Mouse (Mus musculus) neural tube, embryonic 14.5 days (tissue): ENCODE data around the gene Epn2. TPM values are rescaled to one million over a fixed set of nuclear protein-coding genes. Genes with fewer than 3 reads are reported as not detected.

Source experiments
- ATAC-seq: fragments of 200-750 bp; cut with Nextera tagmentation; 2 replicates; pipeline ENCODE4 v1.8.0; 2017; ENCODE audit warnings: low read depth, mild to moderate bottlenecking, moderate TSS enrichment, moderate library complexity
- H3K27ac ChIP-seq: fragments of 300-500 bp; sonication (generic); 2 replicates; pipeline ENCODE4 v1.5.1; 2014; ENCODE audit warnings: low read depth, mild to moderate bottlenecking, control low read depth, low read length, moderate library complexity, mixed read lengths
- H3K27me3 ChIP-seq: fragments of 300-500 bp; sonication (generic); 2 replicates; pipeline ENCODE4 v1.6.1; 2014; ENCODE audit warnings: low read length; ENCODE audit not compliant: control insufficient read depth, insufficient read depth
- H3K36me3 ChIP-seq: fragments of 300-500 bp; sonication (generic); 2 replicates; pipeline ENCODE4 v1.6.1; 2014; ENCODE audit warnings: low read length, mixed read lengths; ENCODE audit not compliant: control insufficient read depth, insufficient read depth
- H3K4me1 ChIP-seq: fragments of 300-500 bp; sonication (generic); 2 replicates; pipeline ENCODE4 v1.6.1; 2014; ENCODE audit warnings: low read length; ENCODE audit not compliant: control insufficient read depth, insufficient read depth
- H3K4me2 ChIP-seq: fragments of 300-500 bp; sonication (generic); 2 replicates; pipeline ENCODE4 v1.6.1; 2014; ENCODE audit warnings: mild to moderate bottlenecking, low read depth, low read length, control low read depth
- H3K4me3 ChIP-seq: fragments of 300-500 bp; sonication (generic); 2 replicates; pipeline ENCODE4 v1.5.1; 2014; ENCODE audit warnings: low read depth, low read length, control low read depth, mixed read lengths
- H3K9ac ChIP-seq: fragments of 300-500 bp; sonication (generic); replicated peaks from 2 replicates; pipeline ENCODE4 v1.6.1; 2014; ENCODE audit warnings: low read depth, mild to moderate bottlenecking, control low read depth, low read length, mixed read lengths
- H3K9me3 ChIP-seq: fragments of 300-500 bp; sonication (generic); 2 replicates; pipeline ENCODE4 v1.6.1; 2016; ENCODE audit warnings: low read length; ENCODE audit not compliant: control insufficient read depth
- WGBS: fragments of 180-500 bp; shearing (Covaris S2); extraction: QIAGEN DNeasy Blood & Tissue Kit; methylation state at CpG from one replicate; pipeline ENCODE4 v1.1.7; 2014; 5-methylcytosine and 5-hydroxymethylcytosine counted together
- polyA plus RNA-seq: library from polyadenylated mRNA; unstranded; fragments of >200 nt; fragmentation: Nextera tagmentation; extraction: Ambion mirVana; gene quantifications from 2 replicates; pipeline ENCODE4 v1.2.1, GENCODE M21; 2014

Gene Epn2
- polyA plus RNA-seq, 1 experiment from 2014 or later: 74.8 TPM

GRCm38 (mm10) chr11:61601465-61601864 lies 22.0 kb upstream of the Epn2 start:
- Histone ChIP-seq H3K4me3 (no peak overlapping the region), H3K36me3 (no peaks in the 10 kb centered on the region), H3K4me2 (no peak overlapping the region), H3K27me3 (no peaks in the 10 kb centered on the region), H3K27ac (no peak overlapping the region), H3K9ac (no peak overlapping the region), H3K4me1 (no peaks in the 10 kb centered on the region), H3K9me3 (no peaks in the 10 kb centered on the region)
- ATAC-seq: no peak
- WGBS: 49% methylated on average over 3 of the region's 3 CpGs

GRCm38 (mm10) chr11:61598367-61598766 lies 18.9 kb upstream of the Epn2 start:
- Histone ChIP-seq H3K9ac (no peak overlapping the region), H3K4me3 (no peak overlapping the region), H3K27ac (no peak overlapping the region), H3K27me3 (no peaks in the 10 kb centered on the region), H3K4me1 (no peaks in the 10 kb centered on the region), H3K4me2 (no peak overlapping the region), H3K9me3 (no peaks in the 10 kb centered on the region), H3K36me3 (no peaks in the 10 kb centered on the region)
- ATAC-seq: no peak
- WGBS: 59% methylated on average over 6 of the region's 6 CpGs

- Histone ChIP-seq H3K4me2 (no peak overlapping the region), H3K36me3 (no peaks in the 10 kb centered on the region), H3K27ac (no peak overlapping the region), H3K9me3 (no peaks in the 10 kb centered on the region), H3K4me1 (no peaks in the 10 kb centered on the region), H3K9ac (no peak overlapping the region), H3K4me3 (no peak overlapping the region), H3K27me3 (no peaks in the 10 kb centered on the region)
- 73% methylated on average over 2 of the region's 2 CpGs for WGBS
- ATAC-seq: no peak
Observed at GRCm38 (mm10) chr11:61597471-61597870, 18.0 kb upstream of the Epn2 start.

GRCm38 (mm10) chr11:61593069-61593468 lies 13.6 kb upstream of the Epn2 start:
- Histone ChIP-seq H3K4me2 (no peak overlapping the region), H3K36me3 (no peaks in the 10 kb centered on the region), H3K27ac (no peak overlapping the region), H3K9me3 (no peaks in the 10 kb centered on the region), H3K27me3 (no peaks in the 10 kb centered on the region), H3K4me1 (no peaks in the 10 kb centered on the region), H3K9ac (no peak overlapping the region), H3K4me3 (no peak overlapping the region)
- ATAC-seq: no peak

- Histone ChIP-seq H3K9me3 (no peaks in the 10 kb centered on the region), H3K4me1 (no peaks in the 10 kb centered on the region), H3K27ac (no peak overlapping the region), H3K27me3 (no peaks in the 10 kb centered on the region), H3K9ac (no peak overlapping the region), H3K4me3 (no peak overlapping the region), H3K36me3 (no peaks in the 10 kb centered on the region), H3K4me2 (no peak overlapping the region)
- ATAC-seq: no peak
- WGBS: 80% methylated on average over 2 of the region's 3 CpGs
Observed at GRCm38 (mm10) chr11:61592061-61592460, 12.6 kb upstream of the Epn2 start.

GRCm38 (mm10) chr11:61590516-61591213 lies 11.2 kb upstream of the Epn2 start:
- no peaks in the 10 kb centered on the region for H3K9me3 ChIP-seq
- ATAC-seq: no peak
- 69% methylated on average over 7 of the region's 7 CpGs for WGBS

GRCm38 (mm10) chr11:61585421-61585820 lies 5.9 kb upstream of the Epn2 start:
- H3K27ac ChIP-seq: no peak overlapping the region
- ATAC-seq: no peak
- WGBS: 65% methylated on average over 4 of the region's 4 CpGs
- no peaks in the 10 kb centered on the region for H3K4me1 ChIP-seq
- no peaks in the 10 kb centered on the region for H3K27me3 ChIP-seq
- H3K36me3 ChIP-seq: no peaks in the 10 kb centered on the region
- H3K4me2 ChIP-seq: no peak overlapping the region
- no peak overlapping the region for H3K4me3 ChIP-seq
- no peaks in the 10 kb centered on the region for H3K9me3 ChIP-seq
- no peak overlapping the region for H3K9ac ChIP-seq

More at GRCm38 (mm10) chr11:61590516-61591213, 11.2 kb upstream of the Epn2 start:
- Histone ChIP-seq H3K4me1 (no peaks in the 10 kb centered on the region), H3K27me3 (no peaks in the 10 kb centered on the region), H3K4me2 (no peak overlapping the region), H3K27ac (no peak overlapping the region), H3K4me3 (no peak overlapping the region), H3K36me3 (no peaks in the 10 kb centered on the region), H3K9ac (no peak overlapping the region)

- no peak for ATAC-seq
- Histone ChIP-seq H3K9ac (no peak overlapping the region), H3K4me1 (no peaks in the 10 kb centered on the region), H3K27ac (no peak overlapping the region), H3K36me3 (no peaks in the 10 kb centered on the region), H3K27me3 (no peaks in the 10 kb centered on the region), H3K4me2 (no peak overlapping the region), H3K4me3 (no peak overlapping the region), H3K9me3 (no peaks in the 10 kb centered on the region)
- 81% methylated on average over 4 of the region's 4 CpGs for WGBS
Observed at GRCm38 (mm10) chr11:61584830-61585229, 5.3 kb upstream of the Epn2 start.

GRCm38 (mm10) chr11:61584096-61584495 lies 4.6 kb upstream of the Epn2 start:
- no peaks in the 10 kb centered on the region for H3K27me3 ChIP-seq
- no peak overlapping the region for H3K4me2 ChIP-seq
- no peak overlapping the region for H3K27ac ChIP-seq
- ATAC-seq: no peak
- H3K4me3 ChIP-seq: no peak overlapping the region
- no peaks in the 10 kb centered on the region for H3K4me1 ChIP-seq
- no peaks in the 10 kb centered on the region for H3K9me3 ChIP-seq
- no peaks in the 10 kb centered on the region for H3K36me3 ChIP-seq
- H3K9ac ChIP-seq: no peak overlapping the region
- 88% methylated on average over 6 of the region's 6 CpGs for whole genome bisulfite sequencing
